Mouse (Mus musculus) neural tube, embryonic 11.5 days (tissue): ENCODE measurements at regions not wholly inside any gene's neighbourhood (a gene's known extent, or its start where the extent isn't known, plus 50 kb on each side); places are given as distances from the start of the nearest gene placed in this dataset.
A peak's percentile ranks its signal among the peaks of the same experiment; 100 is the strongest.

Experiments
- ATAC-seq: fragments of 200-750 bp; cut with Nextera tagmentation; 2 replicates; pipeline ENCODE4 v1.8.0; 2017; ENCODE audit warnings: moderate number of reproducible peaks, mild to moderate bottlenecking, moderate TSS enrichment, moderate library complexity; ENCODE audit not compliant: insufficient read depth, low FRiP score, low TSS enrichment
- DNase-seq: peaks from one replicate; pipeline ENCODE4 v3.0.0-alpha.2; 2015; ENCODE audit warnings: low spot score
- H3K27ac ChIP-seq: fragments of 300-500 bp; sonication (generic); 2 replicates; pipeline ENCODE4 v1.5.1; 2014; ENCODE audit warnings: low read depth, mild to moderate bottlenecking, low read length
- H3K27me3 ChIP-seq: fragments of 300-500 bp; sonication (generic); 2 replicates; pipeline ENCODE4 v1.6.1; 2014; ENCODE audit warnings: mild to moderate bottlenecking, low read length, mixed read lengths; ENCODE audit not compliant: control insufficient read depth, insufficient read depth
- H3K36me3 ChIP-seq: fragments of 300-500 bp; sonication (generic); 2 replicates; pipeline ENCODE4 v1.6.1; 2014; ENCODE audit warnings: mild to moderate bottlenecking, low read length, moderate library complexity, mixed read lengths; ENCODE audit not compliant: control insufficient read depth, insufficient read depth
- H3K4me1 ChIP-seq: fragments of 300-500 bp; sonication (generic); 2 replicates; pipeline ENCODE4 v1.6.1; 2014; ENCODE audit warnings: low read length, mixed read lengths; ENCODE audit not compliant: control insufficient read depth, insufficient read depth
- H3K4me2 ChIP-seq: fragments of 300-500 bp; sonication (generic); 2 replicates; pipeline ENCODE4 v1.6.1; 2014; ENCODE audit warnings: low read depth, mild to moderate bottlenecking, moderate library complexity
- H3K4me3 ChIP-seq: fragments of 300-500 bp; sonication (generic); 2 replicates; pipeline ENCODE4 v1.5.1; 2014; ENCODE audit warnings: low read depth, low read length
- H3K9ac ChIP-seq: fragments of 300-500 bp; sonication (generic); 2 replicates; pipeline ENCODE4 v1.6.1; 2014; ENCODE audit warnings: mild to moderate bottlenecking, low read length
- H3K9me3 ChIP-seq: fragments of 300-500 bp; sonication (generic); 2 replicates; pipeline ENCODE4 v1.6.1; 2016; ENCODE audit warnings: low read length; ENCODE audit not compliant: control insufficient read depth
- WGBS: fragments of 180-500 bp; shearing (Covaris S2); extraction: QIAGEN DNeasy Blood & Tissue Kit; methylation state at CpG from one replicate; pipeline ENCODE4 v1.1.7; 2014; 5-methylcytosine and 5-hydroxymethylcytosine counted together

GRCm38 (mm10) chr15:17180164-17180563 is 451.6 kb downstream of the Cdh9 start:
- peak; percentile 65 for ATAC-seq
- no peak overlapping the region for H3K4me3 ChIP-seq
- 45% methylated on average over 2 of the region's 2 CpGs for WGBS
- no peak overlapping the region for H3K4me2 ChIP-seq
- H3K9me3 ChIP-seq: no peaks in the 10 kb centered on the region
- no peaks in the 10 kb centered on the region for H3K36me3 ChIP-seq
- H3K27me3 ChIP-seq: no peaks in the 10 kb centered on the region
- H3K4me1 ChIP-seq: no peaks in the 10 kb centered on the region
- H3K27ac ChIP-seq: no peak overlapping the region
- no peak for DNase-seq
- H3K9ac ChIP-seq: no peak overlapping the region

GRCm38 (mm10) chr15:17181358-17182022 is 452.9 kb downstream of the Cdh9 start:
- Histone ChIP-seq H3K9ac (no peak overlapping the region), H3K36me3 (no peaks in the 10 kb centered on the region), H3K4me3 (no peak overlapping the region), H3K27ac (no peak overlapping the region), H3K27me3 (no peaks in the 10 kb centered on the region), H3K9me3 (no peaks in the 10 kb centered on the region), H3K4me1 (no peaks in the 10 kb centered on the region), H3K4me2 (no peak overlapping the region)
- ATAC-seq (no peak), DNase-seq (no peak)
- WGBS: 89% methylated on average over 2 of the region's 2 CpGs

- WGBS: 56% methylated on average over 5 of the region's 5 CpGs
- DNase-seq (peak; percentile 51), ATAC-seq (no peak)
- Histone ChIP-seq H3K27ac (no peak overlapping the region), H3K36me3 (no peaks in the 10 kb centered on the region), H3K27me3 (no peaks in the 10 kb centered on the region), H3K4me2 (no peak overlapping the region), H3K4me1 (no peaks in the 10 kb centered on the region), H3K4me3 (no peak overlapping the region), H3K9ac (no peak overlapping the region), H3K9me3 (no peaks in the 10 kb centered on the region)
Observed at GRCm38 (mm10) chr15:17195439-17195838, 466.9 kb downstream of the Cdh9 start.

GRCm38 (mm10) chr15:17204739-17205138 is 476.2 kb downstream of the Cdh9 start:
- no peaks in the 10 kb centered on the region for H3K4me1 ChIP-seq
- ATAC-seq (no peak), DNase-seq (no peak)
- H3K9ac ChIP-seq: no peak overlapping the region
- H3K27me3 ChIP-seq: no peaks in the 10 kb centered on the region
- no peaks in the 10 kb centered on the region for H3K36me3 ChIP-seq
- no peak overlapping the region for H3K4me2 ChIP-seq
- H3K4me3 ChIP-seq: no peak overlapping the region
- WGBS: 81% methylated on average over 2 of the region's 2 CpGs
- no peak overlapping the region for H3K27ac ChIP-seq
- H3K9me3 ChIP-seq: no peaks in the 10 kb centered on the region

GRCm38 (mm10) chr15:17245096-17245495 is 516.5 kb downstream of the Cdh9 start:
- Histone ChIP-seq H3K27me3 (no peaks in the 10 kb centered on the region), H3K4me3 (no peak overlapping the region), H3K27ac (no peak overlapping the region), H3K4me1 (no peaks in the 10 kb centered on the region), H3K36me3 (no peaks in the 10 kb centered on the region), H3K9me3 (no peaks in the 10 kb centered on the region), H3K9ac (no peak overlapping the region), H3K4me2 (no peak overlapping the region)
- WGBS: 83% methylated on average over 3 of the region's 3 CpGs
- ATAC-seq (no peak), DNase-seq (no peak)

- Histone ChIP-seq H3K9ac (no peak overlapping the region), H3K27ac (no peak overlapping the region), H3K27me3 (no peaks in the 10 kb centered on the region), H3K9me3 (no peaks in the 10 kb centered on the region), H3K4me2 (no peak overlapping the region), H3K4me1 (no peaks in the 10 kb centered on the region), H3K4me3 (no peak overlapping the region), H3K36me3 (no peaks in the 10 kb centered on the region)
- 97% methylated on average over 5 of the region's 5 CpGs for WGBS
- ATAC-seq: no peak
- no peak for DNase-seq
Observed at GRCm38 (mm10) chr15:17289221-17289620, 560.7 kb downstream of the Cdh9 start.
